Mouse (Mus musculus): Measurements from ENCODE around the gene Haus5.
A peak's percentile ranks its signal among the peaks of the same experiment; 100 is the strongest.

Gene Haus5

DNA sequence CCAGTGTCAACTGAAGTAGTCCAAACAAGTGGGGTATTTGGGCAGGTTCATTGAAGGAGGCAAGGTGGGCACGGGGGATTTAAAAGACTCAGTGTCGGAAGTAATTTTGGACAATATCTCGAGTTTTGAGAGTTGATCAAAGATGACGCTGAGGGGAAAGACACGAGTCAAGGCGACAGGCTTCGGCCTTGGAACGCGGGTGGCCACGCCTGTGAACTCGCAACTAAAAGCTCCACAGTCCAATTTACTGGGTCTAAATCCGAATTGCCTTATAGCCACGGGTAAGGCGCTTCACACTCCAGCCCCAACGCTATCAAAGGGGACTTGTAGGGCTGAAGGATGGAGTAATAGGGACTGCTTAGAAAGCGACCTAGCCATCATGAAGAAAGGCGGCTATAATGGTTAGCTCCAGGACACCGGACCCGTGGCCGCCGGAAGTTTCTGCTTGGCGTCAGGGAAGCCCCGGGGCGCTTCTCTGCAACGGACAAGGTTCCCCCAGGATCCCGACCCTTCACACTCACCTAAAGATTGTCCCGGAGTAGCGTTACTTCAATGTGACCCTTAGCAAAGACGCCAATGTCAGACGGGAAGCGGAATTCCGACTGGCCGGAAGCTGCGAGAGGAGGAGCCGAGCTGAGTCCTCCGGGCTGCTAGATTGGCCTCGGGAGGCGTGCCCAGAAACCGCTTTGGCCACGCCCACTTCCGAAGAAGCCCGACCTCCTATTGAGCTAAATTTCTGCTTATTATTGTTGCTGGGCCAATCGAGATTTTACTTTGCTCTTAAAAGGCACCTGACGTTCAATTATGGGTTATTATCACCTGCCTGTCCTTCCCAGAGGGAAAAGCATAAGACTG is 39.0 kb downstream of the Haus5 start, which contains the start of gene Cox6b1:
Gene Cox6b1 (minus strand): TSS at position 622 of the 855 bp plus-strand sequence.
- peak; percentile 95 for DNase-seq

DNA sequence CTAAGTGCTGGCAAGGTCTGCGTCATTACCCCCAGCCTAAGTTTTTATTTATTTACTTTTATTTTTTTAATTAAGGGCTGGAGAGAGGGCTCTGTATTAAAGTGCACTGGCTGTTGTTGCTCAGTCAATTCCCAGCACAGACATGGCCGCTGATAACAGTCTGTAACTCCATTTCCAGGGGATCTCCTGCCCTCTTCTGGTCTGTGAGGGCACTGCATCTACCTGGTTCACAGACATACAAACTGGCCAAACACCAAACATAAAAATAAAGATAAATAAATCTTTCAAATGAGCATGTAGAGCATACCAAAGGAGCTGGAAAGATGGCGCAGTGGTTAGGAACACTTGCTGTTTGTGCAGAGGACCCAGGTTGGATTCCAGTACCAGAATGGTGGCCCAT is 45.6 kb downstream of the Haus5 start:
- no peak for DNase-seq

DNA sequence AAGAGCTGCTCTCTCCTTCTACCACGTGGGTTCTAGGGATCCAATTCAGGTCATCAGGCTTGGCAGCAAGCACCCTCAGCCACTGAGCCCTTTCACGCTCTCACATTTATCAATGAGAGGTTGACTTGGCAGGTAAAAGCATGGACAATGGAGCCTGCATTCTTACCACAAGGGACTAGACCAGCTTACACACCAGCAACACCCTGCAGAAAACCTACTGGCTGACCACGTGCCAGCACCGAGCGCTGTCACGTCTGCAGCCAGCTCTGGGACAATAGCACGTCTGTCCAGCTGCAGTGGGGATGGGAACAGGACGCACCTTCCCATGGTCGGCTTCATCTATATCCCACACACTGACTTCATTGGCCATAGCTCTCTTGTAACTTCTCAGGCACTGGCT is 46.1 kb downstream of the Haus5 start:
- no peak for DNase-seq

DNA sequence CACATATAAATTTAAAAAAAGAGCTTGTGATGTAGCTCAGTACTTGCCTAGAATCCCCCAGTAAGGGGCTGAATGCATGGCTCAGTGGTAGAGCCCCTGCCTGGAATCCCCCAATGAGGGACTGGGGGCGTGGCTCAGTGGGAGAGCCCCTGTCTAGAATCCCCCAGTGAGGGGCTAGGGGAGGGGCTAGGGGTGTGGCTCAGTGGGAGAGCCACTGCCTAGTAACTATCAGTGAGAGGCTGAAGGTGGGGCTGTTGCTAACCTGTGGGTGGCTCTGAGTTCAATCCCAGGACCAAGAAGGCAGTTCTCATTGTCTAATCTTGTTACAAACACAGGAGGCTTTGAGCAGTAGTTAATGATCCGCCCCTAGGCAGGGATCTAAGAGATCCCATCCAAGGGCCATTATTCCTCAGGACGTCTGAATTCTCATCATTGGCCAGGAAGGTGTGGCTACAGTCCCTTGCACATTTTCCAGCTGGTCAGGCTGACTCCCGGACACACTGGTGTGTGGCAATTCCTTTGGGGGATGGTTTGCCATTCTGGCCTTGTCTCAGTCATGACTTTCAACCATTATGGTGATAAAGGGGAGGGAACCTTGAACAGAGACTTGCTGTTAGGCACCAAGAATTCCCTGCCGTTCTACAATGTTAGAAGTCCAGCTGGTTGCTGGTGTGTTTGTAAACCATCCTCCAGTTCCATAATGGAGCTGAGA is 49.6 kb downstream of the Haus5 start:
- no peak for DNase-seq

DNA sequence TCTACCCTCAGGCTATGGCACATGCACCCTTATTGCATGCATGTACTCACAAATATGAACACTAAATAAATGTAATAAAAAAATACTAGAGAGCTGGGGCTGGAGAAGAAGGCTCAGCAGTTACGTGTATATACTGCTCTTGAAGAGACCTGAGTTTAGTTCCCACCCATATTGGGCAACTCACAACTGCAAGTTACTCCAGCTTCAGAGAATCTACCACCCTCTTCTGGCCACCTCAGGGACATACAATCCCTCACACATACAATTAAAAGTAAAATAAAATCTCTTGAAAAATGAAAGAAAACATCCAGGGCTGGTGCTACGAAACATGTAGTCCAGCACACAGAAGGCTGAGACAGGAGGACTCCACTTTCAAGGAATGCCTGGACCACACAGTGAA is 50.3 kb downstream of the Haus5 start:
- no peak for DNase-seq

DNA sequence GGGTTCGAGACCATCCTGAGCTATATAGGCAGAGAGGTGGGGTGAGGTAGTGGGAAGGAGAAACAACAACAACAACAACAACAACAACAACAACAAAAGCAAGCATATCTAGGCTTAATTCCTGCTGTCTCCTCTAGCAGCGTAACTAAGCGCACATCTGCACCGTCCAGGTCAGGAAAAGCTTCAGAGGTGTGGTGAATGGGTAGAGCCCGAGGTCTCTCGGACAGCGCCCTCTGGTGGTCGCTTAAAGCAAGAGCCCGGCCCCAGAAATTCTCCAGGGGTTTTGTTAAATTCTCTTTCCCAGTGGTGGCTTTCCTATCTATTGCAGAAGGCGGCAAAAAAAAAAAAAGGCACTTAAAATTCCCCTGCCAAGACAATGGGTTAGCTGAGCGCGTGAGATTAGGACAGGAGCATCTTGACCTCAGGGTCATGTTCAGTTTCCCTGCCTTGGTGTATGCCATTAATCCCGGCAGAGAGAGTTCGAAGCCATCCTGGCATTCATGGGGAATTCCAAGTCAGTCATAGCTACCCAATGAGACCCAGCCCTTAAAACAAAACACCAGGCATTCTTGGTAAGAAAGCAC is 51.2 kb downstream of the Haus5 start:
- DNase-seq: peak; percentile 74

DNA sequence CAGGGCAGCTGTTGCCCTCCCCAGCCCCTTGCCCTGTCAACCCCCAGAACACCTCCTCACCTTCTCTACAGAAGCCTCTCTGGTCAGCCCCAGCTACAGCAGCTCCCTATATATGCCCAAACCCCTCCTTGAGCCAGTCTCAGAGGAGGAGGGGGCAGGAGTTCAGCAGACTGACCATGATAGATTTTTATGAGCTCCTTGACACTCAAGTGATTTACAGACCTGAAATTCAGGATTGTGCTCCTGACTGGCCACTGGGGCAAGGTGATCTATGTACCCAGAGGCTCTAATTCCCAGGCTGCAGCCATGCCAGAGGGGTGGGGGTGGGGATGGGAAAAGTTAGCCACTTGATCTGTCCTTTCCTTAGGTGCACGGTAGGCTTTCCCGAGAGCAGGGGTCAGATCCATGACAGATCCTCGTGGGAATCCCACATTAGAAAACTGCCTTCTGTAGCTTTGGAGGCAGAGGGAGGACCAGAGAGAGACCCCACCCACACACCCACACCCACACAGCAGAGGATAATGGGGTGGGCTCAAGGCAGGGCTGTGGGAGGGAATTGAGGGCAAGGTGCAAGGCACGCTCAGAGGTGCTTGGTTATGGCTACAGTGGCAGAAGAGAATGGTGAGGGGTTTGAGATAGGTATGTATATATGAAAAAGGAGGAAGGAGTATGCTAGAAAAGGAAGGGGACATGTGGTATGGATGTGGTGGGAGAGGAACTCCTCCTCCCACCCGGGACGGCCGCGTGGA is 52.0 kb downstream of the Haus5 start, which contains the start of gene Upk1a:
Gene Upk1a (minus strand): TSS at position 194 of the 749 bp plus-strand sequence.
- peak; percentile 24 for DNase-seq

DNA sequence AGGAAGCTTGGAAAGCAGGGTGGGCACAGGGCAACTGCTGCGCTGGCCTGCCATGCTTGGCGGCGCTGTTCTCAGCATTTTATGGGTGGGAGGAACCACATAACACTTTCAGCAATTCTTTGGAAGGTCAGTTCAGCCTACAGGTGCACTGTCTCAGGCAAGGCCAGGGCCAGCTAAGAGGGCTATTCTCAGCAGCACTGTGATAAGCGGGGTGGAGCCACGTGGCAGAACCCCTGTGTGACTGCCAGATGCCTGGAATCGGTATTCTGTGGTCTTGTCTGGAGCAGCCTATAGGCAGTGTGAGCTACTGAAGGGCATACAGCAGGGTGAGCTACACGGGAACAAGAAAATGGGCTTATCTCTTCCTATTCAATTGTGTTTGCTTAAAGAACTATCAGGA is 54.8 kb downstream of the Haus5 start:
- DNase-seq: no peak

DNA sequence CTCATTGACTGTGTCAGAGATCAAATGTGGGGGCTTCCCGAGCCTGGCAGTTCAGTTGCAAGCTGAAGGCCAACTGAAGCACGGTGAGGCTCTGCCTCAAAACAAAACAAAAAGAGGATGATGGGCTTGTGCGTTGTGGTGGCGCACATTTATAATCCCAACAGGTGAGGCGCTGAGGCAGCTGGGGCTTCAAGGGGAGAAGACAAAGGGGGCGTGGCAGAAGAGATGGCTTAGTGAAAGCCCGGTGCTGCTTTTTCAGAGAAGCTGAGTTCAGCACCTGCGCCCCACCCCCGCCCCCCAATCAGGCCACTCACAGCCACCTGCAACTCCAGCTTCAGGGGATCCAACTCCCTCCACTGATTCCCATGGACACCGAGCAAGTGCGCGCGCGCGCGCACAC is 56.3 kb downstream of the Haus5 start:
- no peak for DNase-seq

DNA sequence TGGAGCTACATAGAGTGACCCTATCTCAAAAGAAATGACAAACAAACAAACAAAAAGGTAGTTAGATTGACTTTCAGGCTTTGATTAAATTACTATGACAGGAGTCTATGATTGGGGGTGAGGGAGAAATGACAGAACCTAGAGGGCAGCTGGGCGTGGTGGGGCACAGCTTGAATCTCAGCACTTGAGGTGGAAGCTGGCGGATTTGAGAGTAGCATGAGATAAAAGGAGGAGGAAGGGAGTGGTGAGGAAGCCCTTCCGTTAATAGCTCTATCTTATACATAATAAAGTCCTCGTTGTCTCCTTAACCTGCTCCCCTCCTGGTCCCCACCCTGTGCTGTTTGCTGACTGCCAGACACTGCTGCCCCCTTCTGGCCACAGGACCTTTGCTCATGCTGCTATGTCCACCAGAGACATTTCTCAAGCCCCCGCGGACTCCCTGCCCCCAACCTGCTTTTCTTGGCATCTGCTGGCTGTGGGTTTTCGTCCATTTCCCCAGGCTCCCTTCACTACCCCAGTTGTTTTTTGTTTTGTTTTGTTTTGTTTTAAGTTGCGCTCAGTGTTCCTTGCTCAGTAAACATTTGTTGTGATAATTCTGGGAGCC is 57.0 kb downstream of the Haus5 start:
- peak; percentile 63 for DNase-seq

DNA sequence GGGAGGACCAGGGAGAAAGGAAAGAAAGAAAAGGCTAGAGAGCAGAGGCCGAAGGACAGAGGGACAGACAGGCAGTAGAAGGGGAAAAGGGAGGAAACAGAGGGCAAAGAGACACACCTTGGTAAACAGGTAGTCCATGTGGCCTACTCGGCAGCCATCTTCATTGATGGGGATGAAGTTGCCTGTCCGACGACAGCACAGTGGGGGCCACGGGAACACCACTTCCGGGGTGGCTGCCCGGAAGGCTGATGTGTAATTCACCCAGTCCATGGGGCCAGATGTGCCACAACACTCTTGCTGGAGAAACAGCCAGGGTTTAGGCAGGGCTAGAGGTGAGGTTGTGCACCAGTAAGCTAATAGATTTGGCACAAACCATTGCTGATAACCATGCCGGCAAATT is 59.9 kb downstream of the Haus5 start:
- DNase-seq: no peak

DNA sequence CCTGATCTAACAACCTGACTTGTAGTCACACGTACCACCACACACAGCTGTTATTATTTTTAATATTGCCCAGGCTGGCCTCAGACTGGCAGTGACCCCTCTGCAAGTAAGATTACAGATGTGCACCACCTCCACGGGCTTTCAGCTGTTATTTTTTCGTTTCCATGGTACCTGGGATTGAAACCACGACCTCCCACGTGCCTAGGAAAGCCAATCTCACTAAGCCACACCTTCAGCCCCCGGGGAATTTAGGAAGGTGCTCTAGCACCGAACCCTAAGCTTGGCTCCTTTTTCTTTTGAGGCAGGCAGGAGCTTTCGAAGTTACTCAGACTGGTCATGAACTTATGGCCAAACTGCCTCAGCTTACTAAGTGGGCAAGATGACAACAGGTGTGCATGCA is 60.4 kb downstream of the Haus5 start:
- no peak for DNase-seq

All from embryo, embryonic 11 days (tissue).